Mouse (Mus musculus) hindbrain, embryonic 11.5 days (tissue): ENCODE data around the gene Rab31. TPM values are rescaled to one million over a fixed set of nuclear protein-coding genes. Genes with fewer than 3 reads are reported as not detected.

Experiments
- ATAC-seq: fragments of 200-750 bp; cut with Nextera tagmentation; 2 replicates; pipeline ENCODE4 v1.8.0; 2017; ENCODE audit warnings: mild to moderate bottlenecking, moderate TSS enrichment, moderate library complexity; ENCODE audit not compliant: low FRiP score
- DNase-seq: peaks from one replicate; pipeline ENCODE4 v3.0.0-alpha.2; 2015; ENCODE audit warnings: low spot score
- H3K27ac ChIP-seq: fragments of 300-500 bp; sonication (generic); 2 replicates; pipeline ENCODE4 v1.5.1; 2014; ENCODE audit warnings: mild to moderate bottlenecking, low read depth, low read length
- H3K27me3 ChIP-seq: fragments of 300-500 bp; sonication (generic); 2 replicates; pipeline ENCODE4 v1.6.1; 2014; ENCODE audit warnings: mild to moderate bottlenecking, low read length, moderate library complexity, mixed read lengths; ENCODE audit not compliant: control insufficient read depth, insufficient read depth
- H3K36me3 ChIP-seq: fragments of 300-500 bp; sonication (generic); 2 replicates; pipeline ENCODE4 v1.6.1; 2014; ENCODE audit warnings: mild to moderate bottlenecking, low read length, moderate library complexity, mixed read lengths; ENCODE audit not compliant: control insufficient read depth, insufficient read depth
- H3K4me1 ChIP-seq: fragments of 300-500 bp; sonication (generic); replicated peaks from 2 replicates; pipeline ENCODE4 v1.6.1; 2014; ENCODE audit warnings: low read length, mixed read lengths; ENCODE audit not compliant: control insufficient read depth, insufficient read depth
- H3K4me2 ChIP-seq: fragments of 300-500 bp; sonication (generic); replicated peaks from 2 replicates; pipeline ENCODE4 v1.6.1; 2014; ENCODE audit warnings: mild to moderate bottlenecking, low read depth, low read length
- H3K4me3 ChIP-seq: fragments of 300-500 bp; sonication (generic); 2 replicates; pipeline ENCODE4 v1.5.1; 2014; ENCODE audit warnings: low read depth, low read length
- H3K9ac ChIP-seq: fragments of 300-500 bp; sonication (generic); 2 replicates; pipeline ENCODE4 v1.6.1; 2014; ENCODE audit warnings: low read depth, low read length
- H3K9me3 ChIP-seq: fragments of 300-500 bp; sonication (generic); 2 replicates; pipeline ENCODE4 v1.6.1; 2016; ENCODE audit warnings: low read length; ENCODE audit not compliant: control insufficient read depth
- WGBS: fragments of 180-500 bp; shearing (Covaris S2); extraction: QIAGEN DNeasy Blood & Tissue Kit; methylation state at CpG from one replicate; pipeline ENCODE4 v1.1.7; 2014; 5-methylcytosine and 5-hydroxymethylcytosine counted together
- polyA plus RNA-seq: library from polyadenylated mRNA; unstranded; fragments of >200 nt; fragmentation: Nextera tagmentation; extraction: Ambion mirVana; gene quantifications from 2 replicates; pipeline ENCODE4 v1.2.1, GENCODE M21; 2014

The Rab31 gene
- polyA plus RNA-seq, 1 experiment from 2014 or later, result 74.8 TPM

DNA sequence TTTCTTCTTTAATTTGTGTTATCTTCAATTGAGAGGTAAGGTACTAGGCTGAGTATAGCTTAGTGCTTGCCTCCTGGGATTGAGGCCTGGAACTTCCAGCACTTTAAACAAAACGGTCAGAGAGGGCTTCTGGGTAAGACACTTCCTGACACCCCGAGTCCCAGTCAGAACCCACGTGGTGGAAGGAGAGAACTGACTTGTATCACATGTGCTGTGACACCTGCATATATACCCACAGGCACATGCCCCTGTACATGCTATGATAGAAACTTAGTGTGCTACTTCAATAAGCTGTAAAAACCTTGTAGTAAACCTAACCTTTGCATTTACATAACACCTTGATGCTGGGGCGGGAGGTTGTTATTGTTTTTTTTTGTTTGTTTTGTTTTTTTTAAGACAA lies 25.9 kb upstream of the Rab31 start:
- 81% methylated on average over 4 of the region's 4 CpGs for WGBS
- no peaks in the 10 kb centered on the region for H3K27me3 ChIP-seq
- ATAC-seq (no peak), DNase-seq (no peak)
- H3K4me3 ChIP-seq, result no peak overlapping the region
- H3K36me3 ChIP-seq, result no peaks in the 10 kb centered on the region
- H3K9ac ChIP-seq, result no peak overlapping the region
- no peaks in the 10 kb centered on the region for H3K9me3 ChIP-seq
- no peak overlapping the region for H3K27ac ChIP-seq
- H3K4me1 ChIP-seq, result no peaks in the 10 kb centered on the region
- H3K4me2 ChIP-seq, result no peak overlapping the region

DNA sequence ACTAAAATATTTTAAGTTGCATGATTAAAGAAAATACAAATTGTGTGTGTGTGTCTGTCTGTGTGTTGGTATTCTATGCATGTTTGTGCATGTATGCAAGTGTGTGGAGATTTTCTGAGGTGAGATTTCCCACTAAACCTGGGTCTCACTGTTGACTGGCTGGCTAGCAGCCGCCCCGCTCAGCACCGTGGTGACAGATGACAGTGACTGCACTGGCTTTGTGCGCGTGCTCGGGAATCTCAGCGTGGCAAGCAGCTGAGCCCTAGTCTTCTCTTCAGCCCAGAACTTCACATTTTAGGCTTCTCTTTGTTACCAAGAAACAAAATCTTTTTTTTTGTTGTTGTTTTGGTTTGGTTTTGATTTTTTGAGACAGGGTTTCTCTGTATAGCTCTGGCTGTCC lies 23.5 kb upstream of the Rab31 start:
- WGBS, result 72% methylated on average over 7 of the region's 7 CpGs
- DNase-seq (no peak), ATAC-seq (no peak)
- Histone ChIP-seq H3K9ac (no peak overlapping the region), H3K9me3 (no peaks in the 10 kb centered on the region), H3K27me3 (no peaks in the 10 kb centered on the region), H3K27ac (no peak overlapping the region), H3K4me3 (no peak overlapping the region), H3K36me3 (no peaks in the 10 kb centered on the region), H3K4me1 (no peaks in the 10 kb centered on the region), H3K4me2 (no peak overlapping the region)

DNA sequence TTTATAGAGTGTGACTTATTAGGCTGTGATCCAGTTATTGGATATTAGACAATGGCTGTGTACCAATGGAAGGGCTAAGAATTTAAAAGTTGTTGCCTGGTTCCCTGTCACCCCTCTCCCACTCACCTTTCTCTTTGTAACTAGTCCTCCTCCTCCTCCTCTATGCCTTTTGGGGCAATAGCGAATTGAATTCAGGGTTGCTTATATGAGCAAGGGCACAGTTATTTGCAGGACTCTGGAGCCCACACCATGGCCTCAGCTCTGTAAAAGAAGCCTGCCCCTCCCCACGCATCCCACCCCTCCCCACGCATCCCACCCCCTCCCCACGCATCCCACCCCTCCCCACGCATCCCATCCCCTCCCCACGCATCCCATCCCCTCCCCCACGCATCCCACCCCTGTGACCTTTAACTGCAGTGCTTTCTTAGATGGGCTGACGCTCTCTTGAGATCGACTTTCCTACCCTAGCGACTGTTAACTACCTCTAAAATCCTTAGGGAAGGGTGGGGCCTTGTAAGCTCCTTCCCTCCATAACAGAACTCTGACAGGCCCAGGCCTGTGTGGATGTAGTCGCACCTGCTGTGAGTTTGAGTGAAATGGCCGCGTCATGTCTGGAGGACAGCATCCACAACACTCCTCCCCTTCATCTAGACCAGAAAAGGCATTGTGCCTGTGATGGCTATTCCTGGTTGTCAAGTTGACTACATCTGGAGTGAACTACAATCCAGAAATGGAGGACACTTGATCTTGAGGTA lies 21.7 kb upstream of the Rab31 start:
- Histone ChIP-seq H3K27me3 (no peaks in the 10 kb centered on the region), H3K4me1 (no peaks in the 10 kb centered on the region), H3K9me3 (no peaks in the 10 kb centered on the region), H3K9ac (no peak overlapping the region), H3K36me3 (no peaks in the 10 kb centered on the region), H3K4me2 (no peak overlapping the region), H3K4me3 (no peak overlapping the region), H3K27ac (no peak overlapping the region)
- ATAC-seq, result no peak
- 85% methylated on average over 13 of the region's 13 CpGs for whole genome bisulfite sequencing
- DNase-seq, result no peak

DNA sequence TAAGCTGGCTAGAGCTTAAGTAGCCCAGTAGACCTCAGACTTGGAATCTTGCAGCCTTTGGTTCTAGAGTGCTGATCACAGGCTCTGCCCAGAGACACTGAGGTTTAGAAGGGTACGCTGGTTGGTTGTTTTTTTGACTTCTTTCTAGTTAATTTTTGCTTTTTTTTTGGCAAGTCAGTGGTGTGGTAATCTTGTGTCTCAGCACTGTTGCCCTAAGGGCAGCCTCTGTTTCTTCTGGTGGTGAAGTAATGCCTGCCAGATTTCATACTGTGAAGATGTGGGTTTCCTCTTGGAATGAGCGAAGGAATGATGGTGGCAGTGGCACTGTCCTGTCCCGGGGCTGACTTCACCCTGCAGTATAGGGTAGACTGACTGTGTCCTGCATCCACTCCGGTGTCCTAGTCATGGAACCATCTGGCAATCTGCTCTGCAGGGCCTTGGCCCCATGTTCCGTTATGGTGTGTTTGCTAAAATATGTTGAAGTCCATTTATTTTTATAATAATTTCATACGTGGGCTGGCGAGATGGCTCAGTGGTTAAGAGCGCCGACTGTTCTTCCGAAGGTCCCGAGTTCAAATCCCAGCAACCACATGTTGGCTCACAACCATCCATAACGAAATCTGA lies 20.9 kb upstream of the Rab31 start:
- 97% methylated on average over 12 of the region's 12 CpGs for WGBS
- Histone ChIP-seq H3K9me3 (no peaks in the 10 kb centered on the region), H3K27me3 (no peaks in the 10 kb centered on the region), H3K36me3 (no peaks in the 10 kb centered on the region), H3K4me3 (no peak overlapping the region), H3K4me2 (no peak overlapping the region), H3K27ac (no peak overlapping the region), H3K4me1 (no peaks in the 10 kb centered on the region), H3K9ac (no peak overlapping the region)
- DNase-seq, result no peak
- no peak for ATAC-seq

- Histone ChIP-seq H3K4me3 (no peak overlapping the region), H3K27me3 (no peaks in the 10 kb centered on the region), H3K4me1 (no peaks in the 10 kb centered on the region), H3K27ac (no peak overlapping the region), H3K9ac (no peak overlapping the region), H3K9me3 (no peaks in the 10 kb centered on the region), H3K4me2 (no peak overlapping the region), H3K36me3 (no peaks in the 10 kb centered on the region)
- ATAC-seq, result no peak
- 95% methylated on average over 2 of the region's 2 CpGs for WGBS
- DNase-seq, result no peak
These were observed 18.6 kb upstream of the Rab31 start for GRCm38 (mm10) chr17:65791161-65791560.

DNA sequence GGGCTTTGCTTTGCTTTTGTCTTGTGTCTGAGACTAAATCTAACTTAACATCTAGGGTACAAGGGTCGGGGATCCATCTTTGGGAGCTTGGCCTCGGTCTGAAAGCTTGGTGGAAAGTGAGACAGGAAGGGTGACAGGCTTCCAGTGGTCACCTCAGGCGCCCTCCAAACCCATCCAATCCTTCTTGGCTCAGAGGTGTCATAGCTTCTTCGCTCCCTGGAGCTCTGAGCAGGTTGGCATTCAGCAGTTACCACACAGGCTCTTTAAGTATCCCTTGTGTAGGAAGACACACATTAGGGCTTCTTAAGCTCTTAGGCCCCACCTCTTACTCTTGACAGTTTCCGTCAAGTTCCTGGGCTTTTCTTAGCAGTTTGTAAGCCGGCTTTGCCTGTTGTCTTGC lies 17.0 kb upstream of the Rab31 start:
- Histone ChIP-seq H3K9me3 (no peaks in the 10 kb centered on the region), H3K4me1 (no peaks in the 10 kb centered on the region), H3K36me3 (no peaks in the 10 kb centered on the region), H3K9ac (no peak overlapping the region), H3K27ac (no peak overlapping the region), H3K27me3 (no peaks in the 10 kb centered on the region), H3K4me2 (no peak overlapping the region), H3K4me3 (no peak overlapping the region)
- ATAC-seq, result no peak
- 93% methylated on average over 6 of the region's 6 CpGs for WGBS
- DNase-seq, result no peak

DNA sequence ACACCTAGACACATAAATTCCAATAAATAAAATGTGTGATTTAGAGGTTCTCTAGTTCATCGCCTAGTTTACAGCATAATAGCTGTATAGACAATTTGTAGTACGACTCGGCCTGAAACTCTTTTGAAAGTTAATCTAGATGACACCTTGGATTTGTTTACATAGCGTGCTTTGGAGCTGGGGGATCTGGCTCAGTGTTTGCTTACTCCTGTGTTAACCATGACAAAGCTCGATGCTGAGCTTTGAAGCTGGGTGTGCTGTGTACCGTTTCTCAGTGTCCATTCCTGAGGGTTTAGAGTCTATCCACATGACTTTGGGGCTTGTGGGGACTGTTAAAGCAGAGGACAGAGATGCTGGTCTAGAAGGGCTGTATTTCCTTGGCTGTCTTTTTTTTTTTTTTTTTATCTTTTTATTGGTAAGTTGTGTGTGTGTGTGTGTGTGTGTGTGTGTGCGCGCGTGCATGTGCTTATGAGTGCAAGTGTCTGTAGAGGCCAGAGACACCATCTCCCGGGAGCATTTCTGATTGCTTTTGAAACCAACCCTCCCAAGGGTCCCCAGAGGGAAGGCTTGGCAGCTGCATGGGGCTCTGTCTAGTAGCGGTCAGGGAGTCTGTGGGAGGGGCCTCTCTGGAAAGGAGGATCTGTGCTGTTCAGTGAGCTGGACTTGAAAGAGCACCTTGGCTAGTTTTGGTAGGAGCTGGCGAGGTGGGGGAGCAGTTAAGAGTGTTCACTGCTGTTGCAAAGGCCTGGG lies 16.2 kb upstream of the Rab31 start:
- Histone ChIP-seq H3K9ac (no peak overlapping the region), H3K36me3 (no peaks in the 10 kb centered on the region), H3K9me3 (no peaks in the 10 kb centered on the region), H3K27ac (no peak overlapping the region), H3K27me3 (no peaks in the 10 kb centered on the region), H3K4me2 (no peak overlapping the region), H3K4me1 (no peaks in the 10 kb centered on the region), H3K4me3 (no peak overlapping the region)
- no peak for DNase-seq
- 87% methylated on average over 12 of the region's 12 CpGs for WGBS
- ATAC-seq, result peak; percentile 55

DNA sequence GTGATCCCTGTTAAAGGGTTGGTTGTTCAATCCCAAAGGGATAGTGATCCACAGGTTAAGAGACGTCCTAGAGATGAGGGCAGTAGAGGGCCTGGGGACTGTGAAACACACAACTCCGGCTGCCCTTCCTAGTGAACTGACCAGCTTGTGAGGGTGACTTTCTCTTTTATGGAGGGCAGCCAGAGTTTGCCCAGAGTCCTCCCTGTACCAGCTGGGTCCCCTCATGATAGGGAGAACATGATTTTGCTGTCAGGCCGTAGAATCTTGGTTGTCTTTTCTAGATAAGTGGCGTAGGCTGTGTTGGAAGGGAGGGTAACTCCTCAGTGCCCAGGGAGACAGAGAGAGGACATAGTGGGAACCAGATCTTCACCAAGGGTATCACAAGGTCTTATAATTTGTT lies 14.7 kb upstream of the Rab31 start:
- Histone ChIP-seq H3K9ac (no peak overlapping the region), H3K4me3 (no peak overlapping the region), H3K27me3 (no peaks in the 10 kb centered on the region), H3K4me1 (no peaks in the 10 kb centered on the region), H3K36me3 (no peaks in the 10 kb centered on the region), H3K27ac (no peak overlapping the region), H3K4me2 (no peak overlapping the region), H3K9me3 (no peaks in the 10 kb centered on the region)
- no peak for ATAC-seq
- 95% methylated on average over 4 of the region's 4 CpGs for WGBS
- DNase-seq, result no peak
